ENCODE assay signal across 22 mouse cellular contexts in genomic region chr3:50976141-50976780, GRCm38 (mm10).
"Had no signal": no experiment of that assay in that cellular context is flagged by ENCODE, and none has a peak within 500 bp of the region (broad histone marks: within the 10 kb centered on the region; RNA-seq: fewer than 3 reads in every experiment).

No protein-coding gene starts in this region.

- H3K4me1 ChIP-seq: limb, embryonic 10.5 days; liver, embryonic 12.5 days; liver, embryonic 15.5 days; megakaryocyte, embryonic 14.5 days; midbrain, embryonic 10.5 days; neural tube, embryonic 12.5 days; neural tube, embryonic 15.5 days had no signal

- H3K4me3 ChIP-seq: layer of hippocampus, adult 2 months; limb, embryonic 10.5 days; limb, embryonic 13.5 days; liver, embryonic 12.5 days; liver, embryonic 15.5 days; megakaryocyte, embryonic 14.5 days; midbrain, embryonic 10.5 days; neural tube, embryonic 12.5 days; neural tube, embryonic 15.5 days had no signal

- DNase-seq: kidney, adult 18-20 months; kidney, adult 9 months; kidney, postnatal 25 days; layer of hippocampus, adult 9-11 months; liver; lung, adult 2 months; right cerebral cortex, adult 18-20 months; right cerebral cortex, postnatal 14 days; right cerebral cortex, postnatal 4 days; spleen, adult 18-20 months; thymus, adult 2 months; thymus, postnatal 14 days had no signal

- H3K9ac ChIP-seq: limb, embryonic 13.5 days; liver, embryonic 12.5 days; liver, embryonic 15.5 days; neural tube, embryonic 12.5 days; neural tube, embryonic 15.5 days had no signal

- H3K27ac ChIP-seq: layer of hippocampus, adult 2 months; limb, embryonic 10.5 days; limb, embryonic 13.5 days; liver, embryonic 12.5 days; liver, embryonic 15.5 days; midbrain, embryonic 10.5 days; neural tube, embryonic 12.5 days; neural tube, embryonic 15.5 days had no signal

- H3K27me3 ChIP-seq: limb, embryonic 13.5 days; liver, embryonic 12.5 days; liver, embryonic 15.5 days; megakaryocyte, embryonic 14.5 days; neural tube, embryonic 12.5 days; neural tube, embryonic 15.5 days had no signal

- H3K4me2 ChIP-seq: limb, embryonic 13.5 days; liver, embryonic 12.5 days; liver, embryonic 15.5 days; neural tube, embryonic 12.5 days; neural tube, embryonic 15.5 days had no signal

- H3K9me3 ChIP-seq: limb, embryonic 10.5 days; limb, embryonic 13.5 days; liver, embryonic 12.5 days; liver, embryonic 15.5 days; megakaryocyte, embryonic 14.5 days; midbrain, embryonic 10.5 days; neural tube, embryonic 12.5 days; neural tube, embryonic 15.5 days had no signal

- H3K36me3 ChIP-seq: limb, embryonic 10.5 days; limb, embryonic 13.5 days; liver, embryonic 12.5 days; liver, embryonic 15.5 days; midbrain, embryonic 10.5 days; neural tube, embryonic 12.5 days; neural tube, embryonic 15.5 days had no signal

- ATAC-seq: hindbrain, embryonic 16.5 days; liver, embryonic 12.5 days had no signal
